Mouse (Mus musculus): Measurements from ENCODE around the gene BC034090. TPM values are rescaled to one million over a fixed set of nuclear protein-coding genes. Genes with fewer than 3 reads are reported as not detected.
"Not testable (repeated sequence)": the region's sequence is repeated elsewhere in the genome, so short reads cannot be mapped to it uniquely, and the experiment has no call there.

The BC034090 gene
- polyA plus RNA-seq, 1 experiment from 2014 or later: 6.8 TPM

DNA sequence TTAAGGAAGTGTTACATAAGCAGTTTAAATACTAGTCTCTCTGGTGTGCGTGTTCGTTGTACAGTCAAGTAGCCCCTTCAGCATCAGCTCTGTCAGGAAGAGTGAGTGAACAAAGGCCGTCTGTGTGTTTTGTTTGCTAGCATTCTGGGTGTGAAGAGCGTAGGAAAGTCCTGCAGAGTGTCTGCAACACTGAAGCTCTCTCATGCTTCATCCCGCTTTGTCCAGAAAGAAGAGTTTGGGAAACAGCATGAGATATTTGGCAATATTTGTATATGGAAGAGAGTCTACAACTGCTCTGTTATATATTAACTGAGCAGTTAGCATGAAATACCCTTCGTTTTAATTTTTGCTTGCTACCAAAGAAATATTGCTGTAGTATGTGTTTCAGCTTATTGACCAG is 44.7 kb downstream of the BC034090 start:
- no peaks in the 10 kb centered on the region for H3K9me3 ChIP-seq (replicated peaks)
- H3K27me3 ChIP-seq (ENCODE audit: low read depth, poor library complexity, severe bottlenecking): no peaks in the 10 kb centered on the region
- H3K27ac ChIP-seq: no peak overlapping the region
- WGBS: 90% methylated on average over 6 of the region's 6 CpGs
- H3K4me1 ChIP-seq: peaks cover 10% of the 10 kb centered on the region
- peaks cover 89% of the 10 kb centered on the region for H3K36me3 ChIP-seq
- DNase-seq (ENCODE audit: low spot score): no peak
- H3K4me3 ChIP-seq: no peak overlapping the region

- Histone ChIP-seq H3K4me1 (peaks cover 3% of the 10 kb centered on the region), H3K27me3 (ENCODE audit: low read depth, poor library complexity, severe bottlenecking) (no peaks in the 10 kb centered on the region), H3K4me3 (no peak overlapping the region), H3K36me3 (peaks cover 88% of the 10 kb centered on the region), H3K27ac (no peak overlapping the region), H3K9me3 (replicated peaks) (no peaks in the 10 kb centered on the region)
- no peak for DNase-seq (ENCODE audit: low spot score)
- 91% methylated on average over 4 of the region's 4 CpGs for WGBS
These were observed 47.6 kb downstream of the BC034090 start for GRCm38 (mm10) chr1:155196691-155197090.

DNA sequence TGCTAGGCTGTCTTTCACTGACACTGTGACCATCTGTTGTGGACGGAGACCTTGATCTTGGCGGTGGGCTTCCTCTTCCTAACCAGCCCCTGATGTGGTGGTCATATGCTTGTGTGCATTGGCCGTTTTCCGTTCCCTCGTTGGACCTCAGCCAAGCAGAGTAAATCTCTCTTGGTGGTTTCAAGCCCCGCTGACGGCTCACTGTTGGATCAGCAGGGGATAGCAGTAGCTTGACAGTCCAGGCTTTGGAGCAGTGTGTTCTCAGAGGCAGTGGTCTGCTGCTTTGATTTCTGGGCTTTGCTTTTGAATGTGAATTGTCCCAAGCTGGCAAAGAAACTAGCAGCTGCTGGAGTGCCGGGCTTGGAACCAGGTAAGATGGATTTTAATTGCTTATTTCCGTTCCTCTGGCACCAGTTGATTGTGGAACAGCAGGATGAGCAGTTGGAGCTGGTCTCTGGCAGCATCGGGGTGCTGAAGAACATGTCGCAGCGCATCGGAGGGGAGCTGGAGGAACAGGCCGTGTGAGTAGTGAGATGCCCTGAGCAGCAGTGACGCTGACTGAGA is 51.4 kb downstream of the BC034090 start:
- H3K27me3 ChIP-seq (ENCODE audit: low read depth, poor library complexity, severe bottlenecking): no peaks in the 10 kb centered on the region
- peaks cover 88% of the 10 kb centered on the region for H3K36me3 ChIP-seq
- 87% methylated on average over 15 of the region's 15 CpGs for WGBS
- no peak for DNase-seq (ENCODE audit: low spot score)
- no peaks in the 10 kb centered on the region for H3K9me3 ChIP-seq (replicated peaks)
- H3K4me3 ChIP-seq: no peak overlapping the region
- H3K4me1 ChIP-seq: no peaks in the 10 kb centered on the region
- H3K27ac ChIP-seq: no peak overlapping the region

GRCm38 (mm10) chr1:155191671-155192070 is 52.6 kb downstream of the BC034090 start:
- no peaks in the 10 kb centered on the region for H3K27me3 ChIP-seq (ENCODE audit: low read depth, poor library complexity, severe bottlenecking)
- H3K4me3 ChIP-seq: no peak overlapping the region
- no peaks in the 10 kb centered on the region for H3K9me3 ChIP-seq (replicated peaks)
- no peak for DNase-seq (ENCODE audit: low spot score)
- WGBS: 90% methylated on average over 2 of the region's 2 CpGs
- H3K4me1 ChIP-seq: no peaks in the 10 kb centered on the region
- H3K36me3 ChIP-seq: peaks cover 85% of the 10 kb centered on the region
- H3K27ac ChIP-seq: no peak overlapping the region

DNA sequence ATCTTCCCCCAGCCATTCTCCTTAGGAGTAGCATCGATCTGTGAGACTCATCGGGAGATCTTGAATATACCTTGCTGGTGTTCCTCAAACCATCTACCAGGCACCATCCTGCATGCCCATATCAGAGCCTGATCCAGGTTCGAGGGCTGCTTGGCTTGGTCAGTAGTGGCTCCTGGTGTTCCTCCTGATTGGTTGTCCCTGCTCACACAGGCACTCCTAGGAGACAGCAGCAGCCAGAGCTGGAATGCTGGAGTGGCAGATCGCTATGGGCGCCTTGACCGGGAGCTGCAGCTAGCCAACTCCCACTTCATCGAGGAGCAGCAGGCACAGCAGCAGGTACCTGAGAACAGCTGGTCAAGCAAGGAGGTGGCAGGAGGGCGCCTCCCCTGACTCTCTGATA is 53.0 kb downstream of the BC034090 start:
- Histone ChIP-seq H3K9me3 (replicated peaks) (no peaks in the 10 kb centered on the region), H3K36me3 (peaks cover 83% of the 10 kb centered on the region), H3K27me3 (ENCODE audit: low read depth, poor library complexity, severe bottlenecking) (no peaks in the 10 kb centered on the region), H3K27ac (no peak overlapping the region), H3K4me3 (no peak overlapping the region), H3K4me1 (no peaks in the 10 kb centered on the region)
- DNase-seq (ENCODE audit: low spot score): no peak
- WGBS: 87% methylated on average over 8 of the region's 8 CpGs

GRCm38 (mm10) chr1:155188656-155189055 is 55.6 kb downstream of the BC034090 start:
- Histone ChIP-seq H3K4me1 (no peaks in the 10 kb centered on the region), H3K36me3 (peaks cover 71% of the 10 kb centered on the region), H3K27me3 (ENCODE audit: low read depth, poor library complexity, severe bottlenecking) (no peaks in the 10 kb centered on the region), H3K27ac (no peak overlapping the region), H3K9me3 (replicated peaks) (no peaks in the 10 kb centered on the region), H3K4me3 (no peak overlapping the region)
- 90% methylated on average over 4 of the region's 4 CpGs for WGBS
- no peak for DNase-seq (ENCODE audit: low spot score)

GRCm38 (mm10) chr1:155184191-155184590 is 60.1 kb downstream of the BC034090 start:
- no peaks in the 10 kb centered on the region for H3K9me3 ChIP-seq (replicated peaks)
- DNase-seq (ENCODE audit: low spot score): no peak
- no peak overlapping the region for H3K4me3 ChIP-seq
- 91% methylated on average over 3 of the region's 3 CpGs for WGBS
- H3K4me1 ChIP-seq: no peaks in the 10 kb centered on the region
- H3K27me3 ChIP-seq (ENCODE audit: low read depth, poor library complexity, severe bottlenecking): no peaks in the 10 kb centered on the region
- peaks cover 71% of the 10 kb centered on the region for H3K36me3 ChIP-seq
- no peak overlapping the region for H3K27ac ChIP-seq

- no peaks in the 10 kb centered on the region for H3K27me3 ChIP-seq (ENCODE audit: low read depth, poor library complexity, severe bottlenecking)
- no peak overlapping the region for H3K4me3 ChIP-seq
- H3K36me3 ChIP-seq: peaks cover 89% of the 10 kb centered on the region
- 82% methylated on average over 2 of the region's 2 CpGs for WGBS
- DNase-seq (ENCODE audit: low spot score): no peak
- no peaks in the 10 kb centered on the region for H3K9me3 ChIP-seq (replicated peaks)
- no peaks in the 10 kb centered on the region for H3K4me1 ChIP-seq
- H3K27ac ChIP-seq: no peak overlapping the region
These were observed 65.9 kb downstream of the BC034090 start for GRCm38 (mm10) chr1:155178192-155178924.

GRCm38 (mm10) chr1:155174424-155174823 is 69.8 kb downstream of the BC034090 start:
- H3K27me3 ChIP-seq (ENCODE audit: low read depth, poor library complexity, severe bottlenecking): no peaks in the 10 kb centered on the region
- H3K27ac ChIP-seq: no peak overlapping the region
- no peak overlapping the region for H3K4me3 ChIP-seq
- WGBS: 97% methylated on average over 1 of the region's 1 CpGs
- peaks cover 55% of the 10 kb centered on the region for H3K36me3 ChIP-seq
- H3K9me3 ChIP-seq (replicated peaks): no peaks in the 10 kb centered on the region
- no peak for DNase-seq (ENCODE audit: low spot score)
- H3K4me1 ChIP-seq: no peaks in the 10 kb centered on the region

DNA sequence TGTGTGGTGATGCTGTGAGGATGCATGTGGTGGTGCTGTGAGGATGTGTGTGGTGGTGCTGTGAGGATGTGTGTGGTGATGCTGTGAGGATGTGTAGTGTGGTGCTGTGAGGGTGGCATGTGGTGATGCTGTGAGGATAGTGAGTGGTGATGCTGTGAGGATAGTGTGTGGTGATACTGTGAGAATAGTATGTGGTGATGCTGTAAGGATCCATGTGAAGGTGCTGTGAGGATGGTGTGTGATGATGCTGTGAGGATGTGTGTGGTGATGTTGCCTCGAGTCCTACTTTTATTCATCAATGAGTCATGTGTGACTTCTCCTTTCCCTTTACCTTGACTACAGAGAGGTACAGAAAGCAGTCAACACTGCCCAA is 70.6 kb downstream of the BC034090 start:
- not testable (repeated sequence) for H3K4me1 ChIP-seq; H3K9me3 ChIP-seq (replicated peaks); H3K4me3 ChIP-seq; DNase-seq (ENCODE audit: low spot score); H3K27ac ChIP-seq; H3K27me3 ChIP-seq (ENCODE audit: low read depth, poor library complexity, severe bottlenecking)
- 95% methylated on average over 1 of the region's 1 CpGs for WGBS
- peaks cover 47% of the 10 kb centered on the region for H3K36me3 ChIP-seq

- no peaks in the 10 kb centered on the region for H3K9me3 ChIP-seq (replicated peaks)
- H3K27me3 ChIP-seq (ENCODE audit: low read depth, poor library complexity, severe bottlenecking): no peaks in the 10 kb centered on the region
- WGBS: 93% methylated on average over 3 of the region's 3 CpGs
- no peak overlapping the region for H3K27ac ChIP-seq
- no peaks in the 10 kb centered on the region for H3K4me1 ChIP-seq
- DNase-seq (ENCODE audit: low spot score): no peak
- H3K4me3 ChIP-seq: no peak overlapping the region
- H3K36me3 ChIP-seq: peaks cover 43% of the 10 kb centered on the region
These were observed 71.2 kb downstream of the BC034090 start for GRCm38 (mm10) chr1:155172895-155173643.

DNA sequence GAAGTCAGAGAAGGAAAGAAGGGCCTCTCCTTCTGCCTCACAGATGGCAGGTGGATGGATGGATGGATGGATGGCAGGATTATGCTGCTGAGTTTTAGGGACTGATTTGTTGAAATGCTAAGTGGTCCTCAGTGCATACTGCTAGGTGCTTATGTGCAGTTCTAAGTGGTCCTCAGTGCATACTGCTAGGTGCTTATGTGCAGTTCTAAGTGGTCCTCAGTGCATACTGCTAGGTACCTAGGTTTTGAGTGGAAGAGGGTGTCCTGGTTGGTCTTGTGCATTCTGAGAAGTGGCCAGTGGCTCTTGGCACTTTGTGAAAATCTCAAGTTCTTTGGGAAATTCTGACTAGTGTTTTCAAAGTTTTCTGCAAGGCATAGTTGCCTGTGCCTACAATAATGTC is 74.3 kb downstream of the BC034090 start:
- no peak for DNase-seq (ENCODE audit: low spot score)
- Histone ChIP-seq H3K9me3 (replicated peaks) (no peaks in the 10 kb centered on the region), H3K27me3 (ENCODE audit: low read depth, poor library complexity, severe bottlenecking) (no peaks in the 10 kb centered on the region)

GRCm38 (mm10) chr1:155167453-155167852 is 76.8 kb downstream of the BC034090 start:
- WGBS: 87% methylated on average over 3 of the region's 3 CpGs
- Histone ChIP-seq H3K27me3 (ENCODE audit: low read depth, poor library complexity, severe bottlenecking) (no peaks in the 10 kb centered on the region), H3K27ac (no peak overlapping the region), H3K36me3 (peaks cover 6% of the 10 kb centered on the region), H3K9me3 (replicated peaks) (no peaks in the 10 kb centered on the region), H3K4me3 (no peak overlapping the region), H3K4me1 (peaks cover 5% of the 10 kb centered on the region)
- DNase-seq (ENCODE audit: low spot score): no peak

More for the DNA sequence above, 74.3 kb downstream of the BC034090 start:
- Histone ChIP-seq H3K36me3 (peaks cover 16% of the 10 kb centered on the region), H3K4me1 (no peaks in the 10 kb centered on the region), H3K27ac (no peak overlapping the region), H3K4me3 (no peak overlapping the region)

Data from limb, embryonic 10.5 days (tissue).